Mouse (Mus musculus) gastrocnemius, adult 2 months (tissue): ENCODE results near the gene Upk2. TPM values are rescaled to one million over a fixed set of nuclear protein-coding genes. Genes with fewer than 3 reads are reported as not detected.

Experiments used
- DNase-seq: peaks from one replicate; pipeline ENCODE4 v3.0.0; 2022
- H3K27ac ChIP-seq: fragments of 200-600 bp; 2 replicates; pipeline ENCODE4 v1.8.1; 2022; ENCODE audit warnings: mild to moderate bottlenecking
- H3K4me3 ChIP-seq: fragments of 200-600 bp; 2 replicates; pipeline ENCODE4 v1.8.1; 2022; ENCODE audit warnings: mild to moderate bottlenecking, moderate library complexity
- CTCF ChIP-seq: fragments of 200-600 bp; IDR thresholded peaks from 2 replicates; pipeline ENCODE4 v1.8.1; 2022; ENCODE audit warnings: antibody characterized with exemption, mild to moderate bottlenecking, moderate library complexity
- intact Hi-C: fragments of 180-260 bp; cut with DNase I; formaldehyde crosslinking; loops from one replicate; pipeline ENCODE4 v1.15.1; 2025
- total RNA-seq, 2 experiments: library from RNA; stranded (reverse); gene quantifications; 2 replicates each; pipeline ENCODE4 v1.2.3; 2021

The Upk2 gene
- total RNA-seq, 2 experiments from 2014 or later: 0.22 to 0.23 TPM

- no peak for TF ChIP-seq CTCF
- Histone ChIP-seq H3K4me3 (peak overlapping the region; percentile 100), H3K27ac (peak overlapping the region; percentile 97)
- peak; percentile 73 for DNase-seq
- intact Hi-C loops: no loop called here
Observed at GRCm38 (mm10) chr9:44485516-44486161, 30.9 kb upstream of the Upk2 start.

DNA sequence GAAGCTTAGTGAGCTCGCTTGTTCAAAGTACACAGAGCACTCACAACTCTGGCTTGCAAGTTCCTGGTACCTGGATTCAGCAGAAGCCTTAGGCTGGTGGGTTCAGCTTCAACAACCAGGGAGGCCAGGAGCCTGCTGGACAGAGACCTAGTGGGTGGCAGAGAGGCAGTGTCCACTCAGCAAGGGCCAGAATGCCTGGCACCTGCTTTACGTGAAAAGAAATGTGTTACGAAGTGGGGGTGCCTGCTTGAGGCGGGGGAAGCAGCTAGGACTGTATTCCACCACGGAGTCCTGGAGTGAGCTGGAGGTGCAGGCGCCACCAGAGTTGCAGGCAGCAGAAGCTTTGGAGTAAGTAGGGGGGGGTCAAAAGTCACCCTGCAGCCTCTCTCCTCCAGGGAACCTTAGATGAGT lies 30.3 kb upstream of the Upk2 start:
- DNase-seq: no peak
- TF ChIP-seq CTCF: no peak
- Histone ChIP-seq H3K27ac (peak overlapping the region; percentile 97), H3K4me3 (peak overlapping the region; percentile 100)
- intact Hi-C loops: no loop called here

- peak overlapping the region; percentile 100 for H3K4me3 ChIP-seq
- intact Hi-C loops: no loop called here
- peak; percentile 46 for DNase-seq
- TF ChIP-seq CTCF: no peak
- peak overlapping the region; percentile 97 for H3K27ac ChIP-seq
Observed at GRCm38 (mm10) chr9:44484311-44485104, 29.7 kb upstream of the Upk2 start.

DNA sequence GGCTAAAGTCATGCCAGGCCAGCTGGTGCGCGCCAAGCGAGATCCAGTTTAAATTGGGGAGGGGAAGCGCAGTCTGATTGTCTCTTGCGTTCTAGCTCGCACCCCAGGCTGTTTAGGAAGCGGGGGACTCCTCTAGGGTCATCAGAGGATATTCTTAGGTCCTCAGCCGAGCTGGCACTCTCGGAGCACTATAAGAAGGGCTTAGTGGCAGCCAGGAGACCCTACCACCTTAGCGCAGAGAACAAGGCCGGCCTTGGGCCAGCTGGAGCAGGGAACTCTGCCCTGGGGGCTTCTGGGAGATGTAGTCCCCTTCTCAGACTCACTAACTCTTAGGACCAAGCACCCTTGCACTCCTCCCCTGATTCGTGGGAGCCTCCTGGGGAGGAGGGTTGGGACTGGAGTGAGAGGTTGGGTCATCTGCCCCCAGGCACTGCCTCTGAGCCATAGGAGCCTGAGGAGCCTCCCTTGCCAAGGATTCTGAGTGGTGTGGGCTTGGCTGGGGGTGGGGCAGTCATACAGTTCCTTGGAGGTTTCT lies 28.8 kb upstream of the Upk2 start:
- peak; percentile 82 for DNase-seq
- Histone ChIP-seq H3K27ac (peak overlapping the region; percentile 97), H3K4me3 (peak overlapping the region; percentile 100)
- no peak for TF ChIP-seq CTCF
- intact Hi-C loops: loop anchor here (1.0 kb wide), 1 partner anchor 16 kb away; no protein-coding TSS in a partner anchor

DNA sequence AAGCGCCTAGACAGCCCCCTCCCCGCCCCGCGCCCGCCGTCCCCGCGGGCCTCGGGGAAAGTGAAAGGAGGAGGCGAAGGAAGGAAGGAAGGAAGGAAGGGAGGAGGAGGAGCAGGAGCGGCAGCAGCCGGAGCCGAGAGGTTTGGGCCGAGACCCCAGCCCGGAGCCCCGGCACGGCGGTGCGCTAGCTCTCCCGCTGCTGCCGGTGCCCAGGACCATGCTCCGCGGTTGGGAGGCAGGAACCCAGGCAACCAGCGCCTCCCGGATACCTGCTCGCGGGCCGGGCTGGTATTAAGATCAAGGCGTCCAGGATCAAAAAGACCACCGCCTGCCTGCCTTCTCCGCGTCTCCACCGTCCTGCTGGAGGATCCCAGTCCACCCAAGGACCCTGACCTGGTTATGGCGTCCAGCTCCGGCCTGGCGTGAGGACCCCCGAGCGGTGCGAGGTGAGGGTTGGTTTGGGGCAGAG lies 28.3 kb upstream of the Upk2 start:
- peak overlapping the region; percentile 100 for H3K4me3 ChIP-seq
- intact Hi-C loops: loop anchor here (1.0 kb wide), 1 partner anchor 16 kb away; no protein-coding TSS in a partner anchor
- H3K27ac ChIP-seq: peak overlapping the region; percentile 97
- DNase-seq: peak; percentile 65
- no peak for TF ChIP-seq CTCF

DNA sequence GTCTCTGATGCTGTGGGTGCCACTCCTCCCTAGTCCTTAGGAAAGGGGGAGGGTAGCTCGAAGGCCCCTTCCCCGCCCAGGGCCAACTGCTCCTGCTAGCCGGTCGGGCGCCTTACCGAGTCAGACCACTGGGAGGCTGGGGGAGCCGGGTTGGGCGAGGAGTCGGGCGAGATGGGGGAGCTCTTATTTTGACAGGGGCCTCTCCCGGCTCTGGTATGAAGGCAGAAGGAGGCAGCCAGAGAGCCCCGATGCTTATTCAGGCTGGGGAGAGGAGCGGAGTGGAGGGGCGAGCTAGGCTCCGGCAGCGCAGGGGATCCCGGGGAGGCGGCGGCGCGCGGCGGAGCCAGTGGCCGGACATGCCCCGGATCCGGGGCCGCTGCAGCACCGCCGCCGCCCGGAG lies 27.8 kb upstream of the Upk2 start, which contains the start of gene Bcl9l:
Gene Bcl9l, plus strand, starts transcription at position 274 of the 400 bp plus-strand sequence.
- intact Hi-C loops: no loop called here
- peak within 1 kb of the TSS; percentile 97 for H3K27ac ChIP-seq
- peak within 1 kb of the TSS; percentile 100 for H3K4me3 ChIP-seq
- TF ChIP-seq CTCF: peak; percentile 89
- peak; percentile 96 for DNase-seq

- TF ChIP-seq CTCF: no peak
- H3K4me3 ChIP-seq: peak overlapping the region; percentile 100
Observed at GRCm38 (mm10) chr9:44482112-44482511, 27.3 kb upstream of the Upk2 start.

DNA sequence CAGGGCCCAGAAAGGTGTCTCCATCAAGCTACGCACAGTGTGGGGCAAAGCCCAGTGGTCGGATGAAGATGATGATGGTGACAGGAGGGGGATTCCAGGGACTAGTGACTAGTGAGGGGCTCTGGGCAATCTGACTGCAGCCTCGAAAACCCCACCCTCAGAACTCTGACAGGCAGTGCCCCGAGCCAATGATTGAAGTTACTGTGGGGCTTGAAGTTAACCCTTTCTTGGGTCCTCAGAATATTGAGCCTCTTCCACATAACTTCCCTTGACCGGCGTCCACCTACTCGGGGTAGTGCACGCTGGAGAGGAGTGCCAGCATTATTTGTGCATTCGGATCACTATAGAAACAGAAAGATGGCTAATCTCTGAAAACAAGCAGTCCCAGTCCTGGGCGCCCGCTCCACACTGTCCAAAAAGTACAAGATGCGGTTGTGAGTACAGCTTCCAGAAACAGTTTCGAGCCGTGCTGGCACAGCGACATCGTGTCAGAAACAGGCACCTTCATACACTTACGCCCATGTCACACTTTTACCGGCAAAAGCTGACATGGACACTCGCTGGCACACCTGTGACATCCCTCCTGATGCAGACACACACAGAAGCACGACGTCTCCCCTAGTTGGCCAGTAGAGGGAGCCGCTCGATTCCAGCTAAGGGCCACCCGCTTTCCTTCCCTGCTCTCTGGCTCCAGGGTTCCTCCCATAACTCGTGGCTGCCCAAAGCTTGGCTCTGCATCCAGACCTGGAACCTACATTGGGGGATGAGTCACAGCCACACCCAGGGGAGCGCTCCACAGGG lies 25.1 kb upstream of the Upk2 start:
- intact Hi-C loops: loop anchor here (1.0 kb wide), 2 partner anchors 22 to 125 kb away; no protein-coding TSS in a partner anchor
- peak overlapping the region; percentile 81 for H3K4me3 ChIP-seq
- DNase-seq: peak; percentile 93
- H3K27ac ChIP-seq: peak overlapping the region; percentile 95
- peak; percentile 93 for TF ChIP-seq CTCF

More at GRCm38 (mm10) chr9:44482112-44482511, 27.3 kb upstream of the Upk2 start:
- peak overlapping the region; percentile 97 for H3K27ac ChIP-seq
- no peak for DNase-seq
- intact Hi-C loops: no loop called here

GRCm38 (mm10) chr9:44478959-44479605 lies 24.3 kb upstream of the Upk2 start:
- Histone ChIP-seq H3K4me3 (peak overlapping the region; percentile 81), H3K27ac (peak overlapping the region; percentile 95)
- peak; percentile 90 for DNase-seq
- TF ChIP-seq CTCF: peak; percentile 23; the same call in 1 of the 2 replicates
- intact Hi-C loops: no loop called here

DNA sequence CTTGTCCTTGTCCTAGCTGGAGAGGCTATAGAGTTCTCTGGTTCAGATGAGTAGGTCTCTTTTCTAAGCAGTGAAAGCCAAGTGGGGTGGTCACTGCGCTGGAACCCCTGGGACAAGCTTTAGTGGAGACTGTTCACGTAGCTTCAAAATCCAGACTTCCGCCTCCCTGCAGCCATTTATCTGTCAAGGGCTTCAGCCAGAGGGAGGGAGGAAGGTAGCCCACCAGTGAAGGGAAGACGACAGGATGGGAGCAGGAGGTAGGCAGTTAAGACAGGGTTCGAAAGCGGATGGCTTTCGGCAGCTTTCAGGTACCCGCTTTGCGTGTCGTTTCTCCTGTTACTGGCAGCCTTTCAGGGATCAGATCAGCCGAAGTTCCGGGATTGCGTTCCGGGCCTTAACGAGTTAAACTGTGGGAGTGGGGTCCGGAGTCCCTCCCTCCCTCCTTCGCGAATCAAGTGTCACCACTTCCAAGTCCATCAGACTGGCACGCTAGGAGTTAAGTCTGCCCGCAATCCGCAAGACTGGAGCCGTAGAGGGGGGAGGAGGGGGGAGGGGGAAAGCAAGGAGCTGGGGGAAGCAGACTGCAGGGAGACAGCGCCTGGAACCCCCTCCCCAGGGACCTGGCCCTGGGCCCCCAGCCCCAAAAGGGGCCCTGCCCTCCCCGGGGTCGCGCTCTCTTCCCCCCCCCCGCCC lies 23.6 kb upstream of the Upk2 start:
- peak overlapping the region; percentile 81 for H3K4me3 ChIP-seq
- H3K27ac ChIP-seq: peak overlapping the region; percentile 95
- TF ChIP-seq CTCF: no peak
- intact Hi-C loops: no loop called here
- peak; percentile 34 for DNase-seq
